Mouse (Mus musculus): ENCODE measurements around the gene Cacnb2. TPM values are rescaled to one million over a fixed set of nuclear protein-coding genes. Genes with fewer than 3 reads are reported as not detected.

The Cacnb2 gene
- 0.96 and 12.7 TPM in 2 replicates for polyA plus RNA-seq (2012; rRNA removed; ENCODE audit: low replicate concordance)

DNA sequence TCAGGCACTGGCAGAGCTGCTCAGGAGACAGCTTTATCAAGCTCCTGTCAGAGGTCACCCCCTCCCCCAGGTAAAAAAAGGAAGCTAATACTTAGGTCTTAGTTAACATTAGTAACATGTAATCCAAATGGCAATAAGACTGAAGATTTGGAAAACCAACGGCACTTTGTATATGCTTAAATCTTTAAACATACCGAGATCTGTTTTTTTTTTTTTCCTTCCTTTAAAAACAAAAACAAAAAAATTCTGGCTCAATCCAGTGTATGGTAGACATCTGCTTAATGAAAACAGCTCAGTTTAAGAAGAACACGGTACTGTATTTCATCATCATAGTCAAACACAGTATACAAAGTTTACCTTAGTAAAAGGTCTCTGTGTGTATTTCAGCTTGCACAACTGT lies at the start of gene Cacnb2:
Cacnb2 (plus strand) TSS at position 301 of the 400 bp plus-strand sequence.

Other genes starting within 250 kb of the Cacnb2 start
- gene Slc39a12, start 214.8 kb upstream of the Cacnb2 start, polyA plus RNA-seq (2012; rRNA removed; ENCODE audit: low replicate concordance) = 0.04 and 0.14 TPM in 2 replicates